Mouse (Mus musculus) c-Kit-positive CD71-positive TER-119-positive erythroid progenitor cells, embryonic 14.5 days (primary cell): Measurements from ENCODE around the gene Atp6v0a2.
"Not testable (repeated sequence)": the region's sequence is repeated elsewhere in the genome, so short reads cannot be mapped to it uniquely, and the experiment has no call there.

Experiments used
- DNase-seq: peaks from one replicate; pipeline ENCODE4 v3.0.0-alpha.2; 2013; ENCODE audit warnings: low spot score

The Atp6v0a2 gene

DNA sequence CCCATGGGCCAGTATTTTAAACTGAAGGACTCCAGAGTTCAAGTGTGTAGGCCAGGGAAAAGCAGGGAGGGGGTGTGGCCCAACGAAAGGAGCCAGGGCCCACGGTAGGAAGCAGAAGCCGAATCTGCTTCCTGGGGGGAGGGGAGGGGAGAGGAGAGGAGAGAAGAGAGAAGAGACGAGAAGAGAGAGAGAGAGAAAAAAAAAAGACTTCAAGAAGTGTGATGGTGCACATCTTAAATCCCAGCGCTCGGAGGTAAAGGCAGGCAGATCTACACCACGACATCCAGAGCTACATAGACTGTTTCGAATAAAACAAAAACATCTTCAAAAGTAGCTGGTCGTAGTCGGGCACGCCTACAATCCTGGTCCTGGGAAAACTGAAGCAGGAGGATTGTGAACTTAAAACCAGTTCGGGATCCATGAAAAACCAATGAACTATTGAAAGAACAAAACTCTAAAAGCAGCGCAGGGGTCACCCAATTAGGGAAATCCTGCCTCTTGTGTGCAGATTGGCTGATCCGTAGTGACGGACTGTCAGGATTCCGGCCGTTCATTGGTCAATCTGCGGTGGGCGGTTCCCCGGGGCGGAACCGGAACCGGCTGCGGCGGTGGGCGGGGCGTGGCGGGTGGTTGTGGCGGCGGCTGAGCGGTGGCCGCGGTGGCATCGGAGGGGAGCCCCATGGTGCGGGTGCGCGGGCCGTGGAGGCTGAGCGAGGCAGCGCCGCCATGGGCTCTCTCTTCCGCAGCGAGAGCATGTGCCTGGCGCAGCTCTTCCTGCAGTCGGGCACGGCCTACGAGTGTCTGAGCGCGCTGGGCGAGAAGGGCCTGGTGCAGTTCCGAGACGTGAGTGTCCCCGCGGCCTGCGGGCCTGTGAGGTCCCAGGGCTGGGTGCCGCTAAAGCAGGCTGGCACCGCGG lies at the start of gene Atp6v0a2:
Gene Atp6v0a2, plus strand, starts transcription at position 129 of the 916 bp plus-strand sequence.
- DNase-seq = peak; percentile 89

DNA sequence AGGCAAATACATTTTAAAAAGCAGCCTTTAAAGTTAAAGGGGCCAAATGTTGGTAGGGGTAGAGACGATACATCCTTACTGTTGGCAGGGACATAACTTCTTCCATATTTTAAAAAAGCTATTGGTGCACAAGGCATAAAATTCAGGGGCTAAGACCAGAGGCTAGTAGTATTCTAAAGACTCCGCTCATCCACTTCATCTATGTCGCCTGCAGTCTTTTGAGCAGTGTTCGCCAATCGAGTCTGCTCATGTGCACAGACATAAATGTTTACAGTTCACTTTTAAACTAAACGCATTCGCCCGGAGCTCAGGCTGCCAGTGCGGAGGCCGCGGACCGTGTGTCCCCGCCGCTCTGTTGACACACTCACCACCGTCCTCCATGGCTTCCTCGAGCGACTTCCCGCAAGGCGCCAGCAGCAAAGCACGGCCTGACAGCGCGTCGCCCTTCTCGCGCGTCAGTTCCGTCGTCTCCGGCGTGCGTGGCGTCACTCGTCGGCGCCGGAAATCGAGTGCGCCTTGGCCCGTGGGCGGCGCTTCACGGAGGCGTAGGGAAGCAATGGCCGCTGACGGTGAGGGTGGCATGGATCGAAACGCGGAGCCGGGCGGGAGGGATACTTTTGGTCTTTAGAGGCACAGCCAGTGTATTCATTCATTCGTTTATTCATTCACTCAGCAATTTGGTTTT lies 49.6 kb upstream of the Atp6v0a2 start, which contains the start of the genes Eif2b1 and Gtf2h3:
Gene Eif2b1, minus strand, starts transcription at position 499 of the 685 bp plus-strand sequence.
Gene Gtf2h3, plus strand, starts transcription at position 508 of the 685 bp plus-strand sequence.
- DNase-seq = peak; percentile 91

DNA sequence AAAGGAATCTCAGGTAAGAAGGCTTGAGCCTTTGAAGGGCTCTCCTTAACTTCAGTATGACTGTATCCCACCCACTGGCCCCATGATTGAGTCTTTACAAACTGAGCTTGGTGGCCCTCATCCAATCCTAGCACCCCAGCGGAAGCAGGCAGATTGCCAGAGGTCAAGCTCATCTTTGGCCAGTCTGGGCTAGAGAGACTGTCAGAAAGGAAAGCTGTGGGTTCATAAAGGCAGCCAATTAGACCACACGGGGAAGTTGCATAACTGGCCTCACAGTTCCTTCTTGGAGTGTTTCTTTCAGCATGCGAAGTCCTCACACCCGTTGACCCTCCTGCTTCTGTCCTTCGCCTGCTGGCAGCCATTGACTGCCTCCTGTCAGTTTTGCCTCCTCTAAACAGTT lies 45.9 kb upstream of the Atp6v0a2 start:
- DNase-seq = no peak

DNA sequence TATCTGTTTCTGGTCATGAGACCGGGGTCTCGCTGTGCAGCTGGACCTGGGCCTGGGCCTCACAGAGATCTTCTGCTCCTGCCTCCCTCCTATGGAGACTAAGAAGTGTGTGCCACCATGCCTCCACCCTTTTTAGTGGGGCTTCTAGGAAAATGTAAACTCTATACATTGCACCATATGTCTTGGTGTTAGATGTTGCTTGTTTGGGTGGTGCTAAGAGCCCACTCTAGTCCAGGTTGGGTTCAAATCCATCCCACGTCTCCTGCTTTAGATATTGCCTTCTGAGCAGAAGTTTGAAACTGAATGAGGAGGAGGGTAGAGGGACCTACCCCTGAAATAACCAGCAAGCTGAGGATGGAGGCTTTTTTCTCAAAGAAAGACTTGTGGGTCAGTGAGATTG lies 35.6 kb upstream of the Atp6v0a2 start:
- DNase-seq = no peak

DNA sequence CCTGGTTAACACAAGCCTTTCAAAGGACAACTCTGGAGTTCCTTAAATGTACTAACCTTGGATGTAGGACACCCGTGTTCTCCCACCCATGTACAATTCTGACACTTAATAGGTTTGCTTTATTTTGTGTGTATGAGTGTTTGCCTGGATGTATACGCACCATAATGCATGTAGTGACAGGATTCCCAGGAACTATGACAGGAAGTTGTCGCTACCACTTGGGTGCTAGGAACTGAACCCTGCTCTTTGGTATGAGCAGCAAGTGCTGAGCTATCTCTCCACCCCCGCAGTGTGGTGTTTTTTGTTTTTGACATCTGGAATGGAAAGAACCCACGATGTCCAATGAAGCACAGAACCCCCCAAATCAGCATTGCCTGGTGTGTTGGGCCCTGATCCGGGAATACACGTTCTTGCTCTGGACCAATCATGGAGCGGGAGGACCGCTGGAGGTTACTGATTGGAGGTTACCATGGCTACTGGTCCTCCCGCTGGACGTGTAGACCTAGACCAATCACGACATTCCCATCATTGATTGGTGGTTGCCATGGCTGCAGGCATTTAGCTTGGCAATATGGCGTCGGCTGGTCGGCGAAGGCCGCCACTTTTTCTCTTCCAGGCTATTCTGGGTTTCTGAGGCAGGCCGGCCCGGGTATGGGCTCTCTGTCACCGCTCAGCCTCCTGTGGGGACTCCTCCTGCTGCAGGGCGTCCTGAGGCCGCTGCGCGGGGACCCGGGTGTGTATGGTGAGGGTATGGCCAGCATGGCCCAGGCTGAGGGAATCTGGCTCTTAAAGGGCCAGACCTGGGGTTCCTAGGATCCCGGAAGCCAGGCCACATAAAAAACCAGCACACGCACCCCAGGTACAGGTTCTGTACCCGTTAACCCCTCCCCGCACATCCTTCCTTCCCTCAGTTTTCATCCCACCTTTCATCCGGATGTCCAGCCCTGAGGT lies 29.9 kb upstream of the Atp6v0a2 start:
- DNase-seq = peak; percentile 88

DNA sequence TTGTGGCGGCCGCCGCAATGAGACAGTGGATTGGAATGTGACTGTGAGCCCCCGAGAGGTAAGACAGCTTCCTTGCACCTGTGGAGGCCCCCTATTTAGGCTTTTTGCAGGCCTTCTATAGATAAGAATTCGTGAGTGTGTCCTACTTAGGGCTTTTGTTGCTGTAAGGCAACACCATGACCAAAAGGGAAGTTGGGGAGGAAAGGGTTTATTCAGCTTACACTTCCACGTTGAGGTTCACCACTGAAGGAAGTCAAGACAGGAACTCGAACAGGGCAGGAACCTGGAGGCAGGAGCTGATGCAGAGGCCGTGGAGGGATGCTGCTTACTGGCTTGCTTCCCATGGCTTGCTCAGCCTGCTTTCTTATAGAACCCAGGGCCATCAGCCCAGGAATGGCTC lies 28.6 kb upstream of the Atp6v0a2 start:
- not testable (repeated sequence) for DNase-seq

DNA sequence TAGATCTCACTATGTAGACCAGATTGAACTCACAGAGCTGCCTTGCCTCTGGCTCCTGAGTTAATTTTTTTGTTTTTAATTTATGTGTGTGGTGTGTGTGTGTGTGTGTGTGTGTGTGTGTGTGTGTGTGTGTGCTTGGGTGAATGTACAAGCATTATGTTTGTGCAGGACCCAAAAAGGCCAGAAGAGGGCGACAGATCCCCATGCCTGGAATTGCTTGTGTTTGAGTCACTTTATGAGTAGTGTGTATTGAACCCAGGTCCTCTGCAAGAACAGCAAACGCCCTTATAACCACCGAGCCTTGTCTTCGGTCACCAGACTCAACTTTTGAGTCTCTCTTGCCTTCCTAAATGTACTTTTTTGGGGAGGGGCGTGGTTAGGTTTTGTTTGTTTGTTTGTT lies 26.0 kb upstream of the Atp6v0a2 start:
- DNase-seq = peak; percentile 57

DNA sequence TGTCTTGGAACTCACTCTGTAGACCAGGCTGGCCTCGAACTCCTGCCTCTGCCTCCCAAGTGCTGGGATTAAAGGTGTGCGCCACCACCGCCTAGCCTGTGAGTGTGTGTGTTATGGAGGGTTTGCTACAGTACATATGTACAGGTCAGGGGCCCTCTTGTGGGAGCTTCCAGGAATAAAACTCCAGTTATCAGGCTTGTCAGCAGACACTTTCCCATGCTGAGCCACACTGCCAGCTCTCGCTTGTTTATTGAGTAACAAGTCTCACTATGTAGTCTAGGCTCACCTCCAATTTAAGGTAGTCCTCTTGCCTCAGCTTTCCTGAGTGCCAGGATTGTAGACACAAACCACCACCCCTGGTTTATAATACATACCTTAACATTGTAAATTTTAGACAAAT lies 24.1 kb upstream of the Atp6v0a2 start:
- DNase-seq = no peak

DNA sequence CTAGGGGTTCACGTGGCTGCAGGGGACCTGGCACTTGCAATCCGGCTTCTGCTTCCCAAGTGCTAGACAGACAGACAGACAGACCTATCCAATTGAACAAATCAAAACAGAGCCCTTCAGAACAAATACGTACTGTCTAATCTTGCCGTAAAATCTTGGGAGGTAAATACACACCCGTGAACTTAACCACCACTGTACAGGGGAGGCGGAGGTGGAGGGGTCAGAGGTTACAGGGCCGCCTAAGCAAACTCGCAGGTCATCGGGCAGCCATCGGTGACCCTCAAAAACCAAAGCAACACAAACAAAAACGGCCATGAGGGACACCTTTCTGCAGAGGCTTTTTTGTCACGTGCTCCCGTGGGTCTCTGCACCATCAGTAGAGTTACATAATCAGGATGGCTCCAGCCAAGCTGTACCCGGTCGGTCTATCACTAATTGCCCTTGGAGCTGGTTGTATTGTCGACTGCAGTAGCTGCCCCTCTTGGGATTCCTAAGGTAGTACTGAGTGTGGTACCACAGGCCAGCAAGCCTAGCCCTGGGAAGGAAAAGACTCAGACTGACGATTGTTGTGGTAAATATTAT lies 23.2 kb upstream of the Atp6v0a2 start:
- no peak for DNase-seq

DNA sequence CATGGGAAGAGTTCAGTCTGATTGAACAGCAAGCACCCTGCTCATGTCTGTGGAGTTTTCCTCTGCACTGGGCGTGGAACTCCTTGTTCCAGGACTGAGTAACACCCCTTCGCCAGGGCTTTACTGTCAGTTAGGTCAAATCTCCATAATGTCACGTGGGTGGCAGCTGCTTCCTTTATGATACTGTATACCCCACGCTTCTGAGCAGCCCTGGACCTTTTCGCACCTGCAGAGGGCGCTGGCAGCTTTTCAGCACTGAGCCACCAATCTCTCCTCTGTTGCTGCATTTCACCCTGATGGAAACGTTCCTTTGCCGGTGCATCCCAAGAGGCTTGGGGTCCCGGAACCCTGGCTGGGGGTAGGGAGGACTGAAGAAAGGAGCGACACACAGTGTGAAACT lies 17.4 kb upstream of the Atp6v0a2 start:
- no peak for DNase-seq

DNA sequence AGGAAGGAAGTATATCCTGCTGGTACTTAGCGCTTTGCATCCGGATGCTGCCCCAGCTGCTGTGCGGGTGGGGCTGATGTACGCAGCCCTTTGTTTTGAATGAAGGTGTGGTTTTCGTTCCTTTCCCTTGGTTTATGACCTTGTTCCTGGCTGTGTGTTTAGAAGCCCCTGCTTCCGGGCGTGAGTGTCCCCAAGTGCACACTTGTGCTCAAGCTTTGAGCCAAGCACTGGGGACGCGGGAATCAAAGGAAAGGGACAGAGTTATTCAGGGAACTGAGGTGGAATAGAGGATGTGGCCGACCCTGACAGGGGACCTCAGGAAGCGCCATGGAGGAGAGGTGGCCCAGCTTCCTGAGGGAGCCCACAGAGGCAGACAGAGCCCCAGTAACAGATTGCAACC lies 13.7 kb upstream of the Atp6v0a2 start:
- DNase-seq = no peak

DNA sequence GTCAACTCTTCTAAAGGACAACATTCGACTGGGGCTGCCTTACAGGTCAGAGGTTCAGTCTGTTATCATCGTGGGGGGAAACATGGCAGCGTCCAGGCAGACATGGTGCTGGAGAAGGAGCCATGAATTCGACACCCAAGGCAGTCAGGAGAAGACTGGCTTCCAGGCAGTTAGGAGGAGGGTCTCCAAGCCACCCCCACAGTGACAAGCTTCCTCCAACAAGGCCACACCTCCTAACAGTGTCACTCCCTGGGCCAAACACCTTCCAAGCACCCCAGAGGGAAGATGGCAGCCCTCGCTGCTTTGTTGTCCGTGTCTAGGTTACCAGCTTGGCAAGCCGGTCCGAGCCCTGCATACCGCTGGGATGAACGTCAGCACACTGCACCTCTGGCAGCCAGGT lies 9.7 kb upstream of the Atp6v0a2 start:
- no peak for DNase-seq

DNA sequence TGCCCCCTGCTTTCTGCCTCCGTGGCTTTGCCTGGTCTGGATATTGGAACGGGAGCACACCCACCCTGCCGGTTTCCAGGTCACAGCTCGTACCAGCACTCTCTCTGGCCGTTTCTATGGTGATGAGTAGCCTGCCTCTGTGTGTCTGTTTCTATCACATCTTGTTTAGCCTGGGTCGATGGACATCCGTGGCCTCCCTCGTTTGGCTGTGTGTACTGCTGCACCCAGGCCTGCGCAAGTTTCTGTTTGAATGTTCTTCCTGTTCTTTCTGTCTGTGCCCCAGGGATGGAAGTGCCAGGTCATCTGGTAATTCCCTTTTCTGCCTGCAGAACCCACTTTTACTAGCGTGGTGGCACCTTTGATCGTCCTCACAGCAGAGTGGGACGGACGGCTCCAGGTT lies 7.0 kb upstream of the Atp6v0a2 start:
- no peak for DNase-seq

DNA sequence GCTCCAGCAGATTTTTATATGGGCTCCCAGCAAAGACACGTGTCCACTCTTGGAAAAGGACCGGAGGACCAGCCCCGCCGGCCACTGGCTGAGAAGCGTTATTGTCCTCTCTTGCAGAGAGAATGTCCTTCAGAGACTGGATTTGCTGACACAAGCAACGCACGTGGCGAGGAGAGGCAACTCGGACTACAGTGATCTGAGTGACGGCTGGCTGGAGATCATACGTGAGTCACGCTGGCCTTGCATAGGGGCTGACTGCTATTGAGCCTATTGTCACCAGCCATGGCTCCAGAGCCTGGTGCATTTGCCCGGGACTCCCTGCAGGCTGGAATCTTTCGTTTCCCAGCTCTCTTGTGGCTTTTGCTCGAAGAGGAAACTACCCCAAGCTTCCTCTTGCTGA lies 5.5 kb upstream of the Atp6v0a2 start:
- DNase-seq = no peak

DNA sequence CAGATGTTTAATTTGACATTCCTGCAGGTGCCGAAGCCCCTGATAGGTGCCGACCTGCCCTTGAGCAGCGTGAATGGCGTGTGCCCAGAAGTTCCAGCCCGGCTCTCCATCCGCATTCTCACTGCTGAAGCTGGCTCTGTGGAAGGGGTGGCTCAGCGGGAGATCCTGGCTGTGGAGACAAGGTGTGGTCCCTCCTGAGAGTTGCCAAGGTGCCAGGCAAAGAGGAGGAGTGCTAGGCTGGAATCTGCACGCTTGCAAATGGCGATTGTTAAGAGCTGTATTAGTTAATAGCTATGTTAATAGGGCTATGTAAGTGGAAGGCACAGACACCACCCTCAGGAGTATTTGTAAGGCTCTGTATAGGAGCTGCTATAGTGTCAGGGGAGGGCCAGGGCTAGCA lies 4.1 kb upstream of the Atp6v0a2 start:
- no peak for DNase-seq

DNA sequence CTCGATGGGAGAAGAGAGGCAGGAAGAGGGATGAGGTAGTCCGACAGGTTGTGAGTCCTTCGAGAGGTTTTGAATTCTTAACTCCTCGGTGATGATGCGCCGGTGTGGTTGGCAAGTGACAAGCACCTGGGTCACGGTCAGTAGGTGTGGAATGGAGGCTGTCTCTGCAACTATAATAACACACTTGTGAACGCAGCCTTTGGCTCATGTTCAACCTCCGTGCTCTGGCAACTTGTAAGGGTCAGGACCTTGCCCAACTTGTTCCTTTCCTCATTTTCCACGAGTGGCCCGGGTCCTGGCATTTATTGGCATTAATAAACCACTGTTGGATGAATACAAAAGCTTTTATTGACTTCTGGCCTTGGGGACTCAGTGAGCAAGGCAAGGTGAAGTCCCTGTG lies 1.3 kb downstream of the Atp6v0a2 start:
- no peak for DNase-seq

DNA sequence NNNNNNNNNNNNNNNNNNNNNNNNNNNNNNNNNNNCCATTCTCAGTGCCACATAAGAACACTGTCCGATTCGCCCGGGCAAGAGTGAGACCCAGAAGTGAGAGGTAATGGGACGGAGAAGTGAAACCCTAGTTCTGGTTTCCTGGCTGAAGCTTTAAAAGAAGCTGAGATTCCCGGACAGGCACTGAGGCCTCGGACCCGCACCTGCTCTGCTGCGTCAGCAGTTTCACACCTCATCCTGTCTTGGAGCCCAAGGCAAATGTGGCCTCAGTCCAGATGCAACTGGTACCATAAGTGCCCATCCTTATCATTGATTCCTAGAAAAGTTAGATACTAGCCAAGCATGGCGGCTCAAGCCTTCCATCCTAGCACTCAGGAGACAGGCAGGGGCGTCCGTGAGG lies 3.3 kb downstream of the Atp6v0a2 start:
- no peak for DNase-seq

DNA sequence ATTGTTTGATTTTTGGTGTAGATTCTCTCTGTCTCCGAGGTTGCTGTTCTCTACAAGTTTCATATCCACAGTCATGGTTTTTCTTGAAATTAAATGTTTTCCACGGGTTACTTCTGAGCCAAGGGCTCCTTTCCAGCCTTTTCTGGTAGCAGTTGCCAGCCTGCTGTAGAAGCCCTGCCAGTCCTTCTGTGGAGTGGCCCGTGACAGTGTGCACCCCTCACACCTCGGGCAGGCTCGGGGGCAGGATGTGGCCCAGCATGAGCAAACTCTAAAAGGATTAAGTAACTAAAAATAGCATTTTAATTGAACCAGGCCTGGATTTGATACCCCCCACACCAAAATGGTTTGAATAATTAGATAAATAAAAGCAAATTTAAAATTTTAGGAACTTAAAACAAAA lies 4.1 kb downstream of the Atp6v0a2 start:
- DNase-seq = no peak

DNA sequence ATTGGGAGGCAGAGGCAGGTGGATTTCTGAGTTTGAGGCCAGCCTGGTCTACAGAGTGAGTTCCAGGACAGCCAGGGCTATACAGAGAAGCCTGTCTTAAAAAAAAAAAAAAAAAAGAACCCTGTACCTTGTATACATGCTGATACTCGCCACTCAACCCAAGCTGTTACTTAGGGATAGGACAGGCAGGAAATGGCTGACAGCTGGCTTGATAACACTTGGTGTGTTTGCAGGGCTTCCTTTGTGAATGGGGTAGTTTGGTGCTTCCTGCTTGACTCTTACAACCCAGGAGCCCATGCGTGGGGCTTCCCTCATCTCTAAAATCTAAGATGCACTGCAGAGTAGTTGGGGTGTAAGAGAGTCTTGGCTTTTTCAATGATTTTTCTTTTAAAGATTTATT lies 5.0 kb downstream of the Atp6v0a2 start:
- no peak for DNase-seq

DNA sequence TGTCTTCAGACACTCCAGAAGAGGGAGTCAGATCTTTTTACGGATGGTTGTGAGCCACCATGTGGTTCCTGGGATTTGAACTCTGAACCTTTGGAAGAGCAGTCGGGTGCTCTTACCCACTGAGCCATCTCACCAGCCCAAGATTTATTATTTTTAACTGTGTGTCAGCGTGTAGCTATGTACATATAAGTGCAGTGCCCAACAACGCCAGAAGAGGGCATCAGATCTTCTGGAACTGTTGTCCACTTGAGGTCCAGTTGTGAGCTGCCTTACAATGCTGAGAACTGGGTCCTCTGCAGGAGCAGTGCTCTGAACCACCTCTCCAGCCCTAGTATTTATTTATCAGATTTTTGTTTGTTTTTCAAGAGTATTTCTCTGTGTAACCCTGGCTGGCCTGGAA lies 6.7 kb downstream of the Atp6v0a2 start:
- DNase-seq = not testable (repeated sequence)

DNA sequence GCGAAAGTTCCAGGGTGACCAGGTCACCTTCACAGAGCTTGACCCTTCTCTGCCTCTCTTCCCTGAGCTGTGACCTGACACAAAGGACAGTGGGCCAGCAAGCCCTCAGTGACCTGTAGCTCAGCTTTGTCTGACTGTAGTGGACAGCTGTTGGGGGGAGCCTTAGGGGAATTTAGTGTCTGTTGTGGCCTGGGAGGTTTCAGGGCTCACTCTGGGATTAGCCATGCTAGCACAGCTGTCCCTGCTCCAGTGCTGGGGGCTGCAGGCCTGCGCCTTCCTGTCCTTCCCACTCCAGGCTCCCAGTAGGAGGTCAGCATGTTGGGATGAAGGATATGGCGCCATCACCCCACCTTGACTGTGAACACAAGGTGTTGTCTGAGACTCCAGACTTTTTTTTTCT lies 7.8 kb downstream of the Atp6v0a2 start:
- DNase-seq = no peak

DNA sequence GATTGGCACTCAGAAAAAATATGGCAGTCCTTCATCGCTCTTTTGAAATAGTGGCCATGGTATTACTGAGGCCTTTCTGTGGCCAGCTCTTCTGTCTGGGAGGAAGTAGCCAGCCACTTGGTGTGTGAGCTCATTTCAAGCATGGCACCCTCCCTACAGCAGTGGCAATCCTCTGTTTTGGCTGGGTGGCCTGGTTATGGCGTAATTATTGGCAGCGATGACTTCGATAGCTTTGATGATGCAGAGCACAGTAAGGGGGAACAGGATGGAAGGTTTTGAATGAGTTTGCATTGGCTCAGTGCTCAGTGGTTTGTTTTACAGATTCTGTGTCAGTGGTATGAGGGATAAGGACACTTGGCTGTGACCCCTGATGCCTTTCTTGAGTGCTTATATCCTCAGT lies 8.3 kb downstream of the Atp6v0a2 start:
- no peak for DNase-seq
